Mouse (Mus musculus): Measurements from ENCODE around the gene Nrg3. TPM values are rescaled to one million over a fixed set of nuclear protein-coding genes. Genes with fewer than 3 reads are reported as not detected.
"Not testable (repeated sequence)": the region's sequence is repeated elsewhere in the genome, so short reads cannot be mapped to it uniquely, and the experiment has no call there.

The Nrg3 gene
- polyA plus RNA-seq, 2 experiments = 0.10 TPM; not detected in 1

GRCm38 (mm10) chr14:38433793-38434589 is 1038.9 kb downstream of the Nrg3 start:
- H3K4me1 ChIP-seq (ENCODE audit: control insufficient read depth, insufficient read depth, low read length) = no peaks in the 10 kb centered on the region
- WGBS = 62% methylated on average over 6 of the region's 6 CpGs
- H3K27me3 ChIP-seq (ENCODE audit: control insufficient read depth, insufficient read depth, low read length) = no peaks in the 10 kb centered on the region
- no peaks in the 10 kb centered on the region for H3K36me3 ChIP-seq (ENCODE audit: control insufficient read depth, insufficient read depth, low read length)
- H3K4me2 ChIP-seq (replicated peaks; ENCODE audit: low read depth, low read length, severe bottlenecking) = no peak overlapping the region
- H3K4me3 ChIP-seq (replicated peaks; ENCODE audit: low read length) = no peak overlapping the region
- no peak for DNase-seq (ENCODE audit: low spot score)
- H3K27ac ChIP-seq (replicated peaks; ENCODE audit: low read depth, low read length) = no peak overlapping the region
- TF ChIP-seq POLR2A (IDR thresholded peaks at IDR 0.05; ENCODE audit: borderline replicate concordance, extremely low read depth, insufficient read depth, insufficient read length) = no peak
- no peak for ATAC-seq (ENCODE audit: low FRiP score, low read depth)
- no peaks in the 10 kb centered on the region for H3K9me3 ChIP-seq (ENCODE audit: control insufficient read depth, low read length)
- H3K9ac ChIP-seq (ENCODE audit: low read depth, low read length, severe bottlenecking) = no peak overlapping the region

- no peaks in the 10 kb centered on the region for H3K9me3 ChIP-seq (ENCODE audit: control insufficient read depth, low read length)
- H3K27ac ChIP-seq (replicated peaks; ENCODE audit: low read depth, low read length) = no peak overlapping the region
- no peak overlapping the region for H3K4me2 ChIP-seq (replicated peaks; ENCODE audit: low read depth, low read length, severe bottlenecking)
- ATAC-seq (ENCODE audit: low FRiP score, low read depth) (no peak), DNase-seq (ENCODE audit: low spot score) (no peak)
- TF ChIP-seq POLR2A (IDR thresholded peaks at IDR 0.05; ENCODE audit: borderline replicate concordance, extremely low read depth, insufficient read depth, insufficient read length) = no peak
- no peaks in the 10 kb centered on the region for H3K27me3 ChIP-seq (ENCODE audit: control insufficient read depth, insufficient read depth, low read length)
- no peaks in the 10 kb centered on the region for H3K4me1 ChIP-seq (ENCODE audit: control insufficient read depth, insufficient read depth, low read length)
- H3K4me3 ChIP-seq (replicated peaks; ENCODE audit: low read length) = no peak overlapping the region
- no peaks in the 10 kb centered on the region for H3K36me3 ChIP-seq (ENCODE audit: control insufficient read depth, insufficient read depth, low read length)
- H3K9ac ChIP-seq (ENCODE audit: low read depth, low read length, severe bottlenecking) = no peak overlapping the region
Measured at GRCm38 (mm10) chr14:38374660-38375059, 1098.2 kb downstream of the Nrg3 start.

GRCm38 (mm10) chr14:38340967-38341366 is 1131.9 kb downstream of the Nrg3 start:
- ATAC-seq (ENCODE audit: low FRiP score, low read depth) (no peak), DNase-seq (ENCODE audit: low spot score) (peak; percentile 7)
- Histone ChIP-seq H3K27me3 (ENCODE audit: control insufficient read depth, insufficient read depth, low read length) (no peaks in the 10 kb centered on the region), H3K27ac (replicated peaks; ENCODE audit: low read depth, low read length) (no peak overlapping the region), H3K4me3 (replicated peaks; ENCODE audit: low read length) (no peak overlapping the region), H3K4me2 (replicated peaks; ENCODE audit: low read depth, low read length, severe bottlenecking) (no peak overlapping the region), H3K4me1 (ENCODE audit: control insufficient read depth, insufficient read depth, low read length) (no peaks in the 10 kb centered on the region), H3K9ac (ENCODE audit: low read depth, low read length, severe bottlenecking) (no peak overlapping the region), H3K36me3 (ENCODE audit: control insufficient read depth, insufficient read depth, low read length) (no peaks in the 10 kb centered on the region), H3K9me3 (ENCODE audit: control insufficient read depth, low read length) (no peaks in the 10 kb centered on the region)
- TF ChIP-seq POLR2A (IDR thresholded peaks at IDR 0.05; ENCODE audit: borderline replicate concordance, extremely low read depth, insufficient read depth, insufficient read length) = no peak

GRCm38 (mm10) chr14:38322841-38323240 is 1150.0 kb downstream of the Nrg3 start:
- not testable (repeated sequence) for H3K4me2 ChIP-seq (replicated peaks; ENCODE audit: low read depth, low read length, severe bottlenecking); H3K36me3 ChIP-seq (ENCODE audit: control insufficient read depth, insufficient read depth, low read length); H3K9me3 ChIP-seq (ENCODE audit: control insufficient read depth, low read length); H3K27me3 ChIP-seq (ENCODE audit: control insufficient read depth, insufficient read depth, low read length); H3K4me3 ChIP-seq (replicated peaks; ENCODE audit: low read length); H3K9ac ChIP-seq (ENCODE audit: low read depth, low read length, severe bottlenecking); H3K27ac ChIP-seq (replicated peaks; ENCODE audit: low read depth, low read length); DNase-seq (ENCODE audit: low spot score); ATAC-seq (ENCODE audit: low FRiP score, low read depth); H3K4me1 ChIP-seq (ENCODE audit: control insufficient read depth, insufficient read depth, low read length)
- 39% methylated on average over 1 of the region's 1 CpGs for WGBS

- 85% methylated on average over 1 of the region's 1 CpGs for WGBS
- no peak overlapping the region for H3K4me2 ChIP-seq (replicated peaks; ENCODE audit: low read depth, low read length, severe bottlenecking)
- H3K27ac ChIP-seq (replicated peaks; ENCODE audit: low read depth, low read length) = no peak overlapping the region
- no peak overlapping the region for H3K4me3 ChIP-seq (replicated peaks; ENCODE audit: low read length)
- ATAC-seq (ENCODE audit: low FRiP score, low read depth) (no peak), DNase-seq (ENCODE audit: low spot score) (no peak)
- no peaks in the 10 kb centered on the region for H3K36me3 ChIP-seq (ENCODE audit: control insufficient read depth, insufficient read depth, low read length)
- no peaks in the 10 kb centered on the region for H3K4me1 ChIP-seq (ENCODE audit: control insufficient read depth, insufficient read depth, low read length)
- no peak for TF ChIP-seq POLR2A (IDR thresholded peaks at IDR 0.05; ENCODE audit: borderline replicate concordance, extremely low read depth, insufficient read depth, insufficient read length)
- H3K9ac ChIP-seq (ENCODE audit: low read depth, low read length, severe bottlenecking) = no peak overlapping the region
- H3K27me3 ChIP-seq (ENCODE audit: control insufficient read depth, insufficient read depth, low read length) = no peaks in the 10 kb centered on the region
- H3K9me3 ChIP-seq (ENCODE audit: control insufficient read depth, low read length) = no peaks in the 10 kb centered on the region
Measured at GRCm38 (mm10) chr14:38320619-38321340, 1152.1 kb downstream of the Nrg3 start.

Small RNA genes within 50 kb of the gene (microRNA-seq; reads per million reads assigned to microRNA genes)
- gene Gm27332 = not detected
